Mouse (Mus musculus) myocyte (in vitro differentiated cells): Measurements from ENCODE around the gene Gcc1.

ENCODE experiments used
- E2F4 ChIP-seq: IDR thresholded peaks from one replicate; pipeline ENCODE4 v1.6.1; 2011; ENCODE audit warnings: mild to moderate bottlenecking, control low read depth, moderate library complexity; ENCODE audit not compliant: insufficient read depth
- MAX ChIP-seq: IDR thresholded peaks from one replicate; pipeline ENCODE4 v1.6.1; 2011; ENCODE audit warnings: low read depth, mild to moderate bottlenecking, control low read depth
- MYOD1 ChIP-seq, 3 experiments: IDR thresholded peaks; one replicate each; pipeline ENCODE4 v1.6.1; 2011; ENCODE audit warnings: control low read depth in 2 of 3, low read depth in 2 of 3, mild to moderate bottlenecking in 2 of 3, moderate library complexity in 1 of 3; ENCODE audit not compliant: insufficient read length in 2 of 3, control insufficient read depth in 1 of 3
- MYOG ChIP-seq, 3 experiments: IDR thresholded peaks; one replicate each; pipeline ENCODE4 v1.6.1; 2011; ENCODE audit warnings: control low read depth in 2 of 3, low read depth in 2 of 3, mild to moderate bottlenecking in 2 of 3; ENCODE audit not compliant: insufficient read length in 2 of 3, control insufficient read depth in 1 of 3, insufficient read depth in 1 of 3
- POLR2A ChIP-seq: IDR thresholded peaks from one replicate; pipeline ENCODE4 v1.6.1; 2011; ENCODE audit warnings: low read depth, mild to moderate bottlenecking, control low read depth, moderate library complexity; ENCODE audit not compliant: insufficient read length
- POLR2AphosphoS2 ChIP-seq: IDR thresholded peaks from one replicate; pipeline ENCODE4 v1.6.1; 2011; ENCODE audit warnings: low read depth, control low read depth; ENCODE audit not compliant: insufficient read length
- SRF ChIP-seq: IDR thresholded peaks from one replicate; pipeline ENCODE4 v1.6.1; 2011; ENCODE audit warnings: low read depth; ENCODE audit not compliant: control insufficient read depth, insufficient read length
- TCF12 ChIP-seq: IDR thresholded peaks from one replicate; pipeline ENCODE4 v1.6.1; 2011; ENCODE audit warnings: mild to moderate bottlenecking, control low read depth; ENCODE audit not compliant: poor library complexity, insufficient read depth, severe bottlenecking
- USF1 ChIP-seq: IDR thresholded peaks from one replicate; pipeline ENCODE4 v1.6.1; 2011; ENCODE audit warnings: low read depth, mild to moderate bottlenecking, control low read depth, moderate library complexity

- TF ChIP-seq POLR2A (no peak), SRF (no peak), USF1 (no peak), MYOD1 (IDR thresholded peaks at IDR 0.05; ENCODE audit: control insufficient read depth in 1 of 3, insufficient read length in 2 of 3, low read depth in 2 of 3) (no peak), POLR2AphosphoS2 (no peak), E2F4 (no peak), MAX (no peak), TCF12 (no peak), MYOG (IDR thresholded peaks at IDR 0.05; ENCODE audit: control insufficient read depth in 1 of 3, insufficient read depth in 1 of 3, insufficient read length in 2 of 3, low read depth in 2 of 3) (no peak)
Measured at GRCm38 (mm10) chr6:28369966-28370683, 58.1 kb downstream of the Gcc1 start.
